Mouse (Mus musculus): ENCODE results near the gene Pim1.

- TF ChIP-seq POLR2A (IDR thresholded peaks at IDR 0.05; ENCODE audit: low read depth, low read length) (no peak), CTCF (IDR thresholded peaks at IDR 0.05; ENCODE audit: extremely low read depth, insufficient read length, insufficient replicate concordance, low read depth, low read length) (no peak)
Observed at GRCm38 (mm10) chr17:29456476-29456875, 34.1 kb upstream of the Pim1 start.

All from small intestine, adult 2 months (tissue).